Mouse (Mus musculus): Measurements from ENCODE around the gene Rgs10.
A peak's percentile ranks its signal among the peaks of the same experiment; 100 is the strongest.

Rgs10 gene

GRCm38 (mm10) chr7:128374156-128374555 is 44.4 kb downstream of the Rgs10 start:
- DNase-seq (ENCODE audit: low read depth, low spot score) = no peak

- DNase-seq (ENCODE audit: low read depth, low spot score) = no peak
Observed at GRCm38 (mm10) chr7:128373751-128374150, 44.8 kb downstream of the Rgs10 start.

- no peak for DNase-seq (ENCODE audit: low read depth, low spot score)
Observed at GRCm38 (mm10) chr7:128372331-128372730, 46.2 kb downstream of the Rgs10 start.

GRCm38 (mm10) chr7:128369366-128369765 is 49.2 kb downstream of the Rgs10 start:
- no peak for DNase-seq (ENCODE audit: low read depth, low spot score)

GRCm38 (mm10) chr7:128368828-128369227 is 49.7 kb downstream of the Rgs10 start:
- DNase-seq (ENCODE audit: low read depth, low spot score) = no peak

- no peak for DNase-seq (ENCODE audit: low read depth, low spot score)
Observed at GRCm38 (mm10) chr7:128366654-128367053, 51.9 kb downstream of the Rgs10 start.

GRCm38 (mm10) chr7:128365096-128365715 is 53.4 kb downstream of the Rgs10 start:
- DNase-seq (ENCODE audit: low read depth, low spot score) = no peak

GRCm38 (mm10) chr7:128364526-128364925 is 54.0 kb downstream of the Rgs10 start:
- DNase-seq (ENCODE audit: low read depth, low spot score) = no peak

- no peak for DNase-seq (ENCODE audit: low read depth, low spot score)
Observed at GRCm38 (mm10) chr7:128363806-128364205, 54.8 kb downstream of the Rgs10 start.

GRCm38 (mm10) chr7:128362916-128363315 is 55.6 kb downstream of the Rgs10 start:
- DNase-seq (ENCODE audit: low read depth, low spot score) = no peak

GRCm38 (mm10) chr7:128359741-128360140 is 58.8 kb downstream of the Rgs10 start:
- DNase-seq (ENCODE audit: low read depth, low spot score) = no peak

- DNase-seq (ENCODE audit: low read depth, low spot score) = no peak
Observed at GRCm38 (mm10) chr7:128359164-128359563, 59.4 kb downstream of the Rgs10 start.

GRCm38 (mm10) chr7:128358741-128359140 is 59.8 kb downstream of the Rgs10 start:
- DNase-seq (ENCODE audit: low read depth, low spot score) = no peak

GRCm38 (mm10) chr7:128356868-128357755 is 61.4 kb downstream of the Rgs10 start:
- peak; percentile 50 for DNase-seq (ENCODE audit: low read depth, low spot score)

- no peak for DNase-seq (ENCODE audit: low read depth, low spot score)
Observed at GRCm38 (mm10) chr7:128355463-128355862, 63.1 kb downstream of the Rgs10 start.

- no peak for DNase-seq (ENCODE audit: low read depth, low spot score)
Observed at GRCm38 (mm10) chr7:128352721-128353120, 65.8 kb downstream of the Rgs10 start.

GRCm38 (mm10) chr7:128351176-128351575 is 67.4 kb downstream of the Rgs10 start:
- no peak for DNase-seq (ENCODE audit: low read depth, low spot score)

GRCm38 (mm10) chr7:128350316-128350715 is 68.2 kb downstream of the Rgs10 start:
- no peak for DNase-seq (ENCODE audit: low read depth, low spot score)

- no peak for DNase-seq (ENCODE audit: low read depth, low spot score)
Observed at GRCm38 (mm10) chr7:128349751-128350150, 68.8 kb downstream of the Rgs10 start.

GRCm38 (mm10) chr7:128348608-128349007 is 70.0 kb downstream of the Rgs10 start:
- DNase-seq (ENCODE audit: low read depth, low spot score) = peak; percentile 77

- DNase-seq (ENCODE audit: low read depth, low spot score) = no peak
Observed at GRCm38 (mm10) chr7:128346991-128347390, 71.6 kb downstream of the Rgs10 start.

- DNase-seq (ENCODE audit: low read depth, low spot score) = no peak
Observed at GRCm38 (mm10) chr7:128346522-128346921, 72.0 kb downstream of the Rgs10 start.

GRCm38 (mm10) chr7:128345691-128346090 is 72.9 kb downstream of the Rgs10 start:
- DNase-seq (ENCODE audit: low read depth, low spot score) = no peak

Data from brain, adult 2 months (tissue).